Mouse (Mus musculus): ENCODE measurements around the gene Sp2.
A peak's percentile ranks its signal among the peaks of the same experiment; 100 is the strongest.

- TF ChIP-seq CTCF (IDR thresholded peaks at IDR 0.05; ENCODE audit: low read depth) (peak; percentile 98), EP300 (IDR thresholded peaks at IDR 0.05; ENCODE audit: low read depth) (no peak)
Observed at GRCm38 (mm10) chr11:97025721-97026344, 43.1 kb upstream of the Sp2 start.

All from liver, embryonic 14.5 days (tissue).